Mouse (Mus musculus): ENCODE data around the gene Pbx1.

- TF ChIP-seq EP300 (IDR thresholded peaks at IDR 0.05; ENCODE audit: low read depth) (no peak), CTCF (IDR thresholded peaks at IDR 0.05; ENCODE audit: low read depth) (no peak)
Measured at GRCm38 (mm10) chr1:168342269-168342668, 89.8 kb downstream of the Pbx1 start.
